Comparison of ENCODE assay signal across 21 mouse cellular contexts in genomic region chr15:84769641-84770341, GRCm38 (mm10). TPM values are rescaled to one million over a fixed set of nuclear protein-coding genes. Genes with fewer than 3 reads are reported as not detected.
DNase-seq lines count a peak whose midpoint lies in the region; ATAC-seq and TF ChIP-seq lines count a peak whose summit lies in the region.
"Had no signal": no experiment of that assay in that cellular context is flagged by ENCODE, and none has a peak within 500 bp of the region (broad histone marks: within the 10 kb centered on the region; RNA-seq: fewer than 3 reads in every experiment).

No protein-coding gene starts in this region.

- H3K4me1 ChIP-seq in bone marrow macrophage, adult 2 months (ENCODE audit: control insufficient read depth, insufficient read depth, low read length): peaks cover 58% of the 10 kb centered on the region
- no peaks in the 10 kb centered on the region; the same call in 1 of the 2 replicates for H3K4me1 ChIP-seq in midbrain, embryonic 14.5 days (ENCODE audit: control insufficient read depth, insufficient read depth, low read length)

- ATAC-seq in cerebellum, adult (ENCODE audit: insufficient number of reproducible peaks, low FRiP score, low TSS enrichment): no peak
- no peak for ATAC-seq in midbrain, embryonic 14.5 days (ENCODE audit: low FRiP score, low TSS enrichment)
- ATAC-seq: CD4-positive, CD25-positive, alpha-beta regulatory T cell, adult 4 months; midbrain, embryonic 16.5 days had no signal

- WGBS in midbrain, embryonic 14.5 days: 86% methylated on average over 11 of the region's 11 CpGs

- H3K4me2 ChIP-seq in midbrain, embryonic 14.5 days (ENCODE audit: low read length): no peak overlapping the region
- H3K4me2 ChIP-seq: embryonic facial prominence, embryonic 12.5 days; heart, embryonic 15.5 days; hindbrain, embryonic 15.5 days had no signal

- intact Hi-C loops in heart, postnatal 25 days (cut with DNase I): no loop called here

- no peaks in the 10 kb centered on the region for H3K9me3 ChIP-seq in midbrain, embryonic 14.5 days (ENCODE audit: control insufficient read depth, low read length)
- H3K9me3 ChIP-seq: embryonic facial prominence, embryonic 12.5 days; heart, embryonic 15.5 days; hindbrain, embryonic 15.5 days had no signal

- H3K9ac ChIP-seq in midbrain, embryonic 14.5 days (replicated peaks; ENCODE audit: low read length): no peak overlapping the region
- H3K9ac ChIP-seq: embryonic facial prominence, embryonic 12.5 days; heart, embryonic 15.5 days; hindbrain, embryonic 15.5 days had no signal

- no peak for TF ChIP-seq POLR2A in bone marrow macrophage, adult 2 months (IDR thresholded peaks at IDR 0.05; ENCODE audit: borderline replicate concordance, low read depth, low read length)

- no peaks in the 10 kb centered on the region for H3K36me3 ChIP-seq in midbrain, embryonic 14.5 days (ENCODE audit: control insufficient read depth, insufficient read depth, low read length)
- H3K36me3 ChIP-seq: embryonic facial prominence, embryonic 12.5 days; G1E; heart, embryonic 15.5 days; hindbrain, embryonic 15.5 days had no signal

- peak overlapping the region; percentile 54 for H3K27ac ChIP-seq in bone marrow macrophage, adult 2 months (ENCODE audit: insufficient read depth, low read depth, low read length)
- H3K27ac ChIP-seq in midbrain, embryonic 14.5 days (replicated peaks; ENCODE audit: low read depth, low read length): no peak overlapping the region
- H3K27ac ChIP-seq: embryonic facial prominence, embryonic 12.5 days; heart, embryonic 15.5 days; hindbrain, embryonic 15.5 days had no signal

- TF ChIP-seq CTCF in bone marrow macrophage, adult 2 months (IDR thresholded peaks at IDR 0.05; ENCODE audit: low read depth, low read length): no peak

- H3K27me3 ChIP-seq in midbrain, embryonic 14.5 days (ENCODE audit: control insufficient read depth, insufficient read depth, low read length): no peaks in the 10 kb centered on the region
- H3K27me3 ChIP-seq: embryonic facial prominence, embryonic 12.5 days; heart, embryonic 15.5 days; hindbrain, embryonic 15.5 days had no signal

- H3K4me3 ChIP-seq in bone marrow macrophage, adult 2 months (ENCODE audit: insufficient read depth, low read length): no peak overlapping the region
- H3K4me3 ChIP-seq in midbrain, embryonic 14.5 days (replicated peaks; ENCODE audit: low read depth, low read length): no peak overlapping the region
- H3K4me3 ChIP-seq: embryonic facial prominence, embryonic 12.5 days; heart, embryonic 15.5 days; hindbrain, embryonic 15.5 days had no signal

- DNase-seq in lung, postnatal 10 days: peak; percentile 37
- DNase-seq in lung, postnatal 4 days: no peak
- DNase-seq in heart, postnatal 25 days (ENCODE audit: low spot score): peak; percentile 25
- no peak for DNase-seq in gastrocnemius, postnatal 10 days
- no peak for DNase-seq in midbrain, embryonic 14.5 days
- DNase-seq: adrenal gland, adult 2 months; cerebellum, adult 18-20 months; gastrocnemius, postnatal 14 days; layer of hippocampus, postnatal 36 days; lung, adult 18-20 months; thymus, adult 2 months had no signal

RNA-seq across cellular contexts. Expression of gene Arhgap8, which starts 49.9 kb away (rescaled TPM):
- polyA plus RNA-seq in bone marrow macrophage, adult 2 months (2012; ENCODE audit: insufficient read depth, insufficient read length, missing spikeins): not detected in 2 replicates
- total RNA-seq in heart, postnatal 25 days (2021): 1 to 10 TPM in 1 of 2 experiments, under 1 TPM in 1; 0.55 to 1.1 TPM
- total RNA-seq in gastrocnemius, postnatal 10 days (2021): not detected
- polyA plus RNA-seq in midbrain, embryonic 14.5 days (2014; fragmentation: Nextera tagmentation; extraction: Ambion mirVana): 0.46 TPM in 1 of 2 replicates, not detected in the other
- total RNA-seq: common myeloid progenitor, adult 5-6 weeks; G1E; liver, adult 2 months had no signal
- polyA plus RNA-seq: CD4-positive, CD25-positive, alpha-beta regulatory T cell, adult 4 months; G1E had no signal

Comparison
In these comparisons a context has a peak if more than half of its experiments do, and no peak if none do; other contexts are left out.
1. DNase-seq: peak in lung, postnatal 10 days (single experiment) and heart, postnatal 25 days (single experiment); none in lung, postnatal 4 days (0 of 2), gastrocnemius, postnatal 10 days (single experiment) and midbrain, embryonic 14.5 days (single experiment).